Mouse (Mus musculus) gastrocnemius, postnatal 14 days (tissue): Measurements from ENCODE around the gene Crocc. TPM values are rescaled to one million over a fixed set of nuclear protein-coding genes. Genes with fewer than 3 reads are reported as not detected.

Experiments used
- total RNA-seq, 2 experiments: library from RNA; stranded (reverse); gene quantifications; 2 replicates each; pipeline ENCODE4 v1.2.3; 2021

Crocc gene
- total RNA-seq, 2 experiments from 2014 or later = 2.6 to 4.0 TPM

Other genes with a start within 250 kb of the Crocc start
- gene Padi3, start 249.9 kb downstream of the Crocc start, total RNA-seq = 1 to 10 TPM; 1.3 to 1.9 TPM
- under 1 TPM; 0.07 to 0.08 TPM for gene Padi1, start 214.8 kb downstream of the Crocc start, total RNA-seq
- gene Padi2, start 154.2 kb downstream of the Crocc start, total RNA-seq = 100 to 1,000 TPM; 101 to 150 TPM
- 100 to 1,000 TPM; 480 to 609 TPM for gene Sdhb, start 99.3 kb downstream of the Crocc start, total RNA-seq
- 10 to 100 TPM; 16.1 to 17.0 TPM for gene Atp13a2, start 73.7 kb downstream of the Crocc start, total RNA-seq
- gene Mfap2, start 50.1 kb downstream of the Crocc start, total RNA-seq = 10 to 100 TPM; 33.9 to 47.3 TPM
- 10 to 100 TPM; 19.9 to 21.7 TPM for gene Necap2, start 17.8 kb upstream of the Crocc start, total RNA-seq
- not detected for gene Spata21, start 27.8 kb upstream of the Crocc start, total RNA-seq
- gene Szrd1, start 79.2 kb upstream of the Crocc start, total RNA-seq = 100 to 1,000 TPM; 161 to 166 TPM
- 10 to 100 TPM in 1 of 2 experiments, 1 to 10 TPM in 1; 9.1 to 10.8 TPM for gene Fbxo42, start 87.4 kb upstream of the Crocc start, total RNA-seq
- under 1 TPM; 0.21 to 0.38 TPM for gene Rsg1, start 153.4 kb upstream of the Crocc start, total RNA-seq
- 1 to 10 TPM; 1.3 to 1.4 TPM for gene Arhgef19, start 178.9 kb upstream of the Crocc start, total RNA-seq
- 1 to 10 TPM; 2.9 to 3.7 TPM for gene Epha2, start 240.7 kb upstream of the Crocc start, total RNA-seq